Mouse (Mus musculus): ENCODE results near the gene Ovol3. TPM values are rescaled to one million over a fixed set of nuclear protein-coding genes. Genes with fewer than 3 reads are reported as not detected.

The Ovol3 gene
- polyA plus RNA-seq, 1 experiment from 2014 or later: not detected

Other genes starting within 250 kb of the Ovol3 start
- gene Zfp14, start 184.3 kb downstream of the Ovol3 start, polyA plus RNA-seq (2014; fragmentation: Nextera tagmentation; extraction: Ambion mirVana): 6.1 and 6.2 TPM in 2 replicates
- gene Zfp82, start 162.8 kb downstream of the Ovol3 start, polyA plus RNA-seq (2014; fragmentation: Nextera tagmentation; extraction: Ambion mirVana): 7.4 and 8.8 TPM in 2 replicates
- gene Gm26920, start 145.3 kb downstream of the Ovol3 start, polyA plus RNA-seq (2014; fragmentation: Nextera tagmentation; extraction: Ambion mirVana): 1.2 and 2.4 TPM in 2 replicates
- gene Zfp566, start 145.2 kb downstream of the Ovol3 start, polyA plus RNA-seq (2014; fragmentation: Nextera tagmentation; extraction: Ambion mirVana): 14.8 and 15.7 TPM in 2 replicates
- gene Zfp260, start 140.9 kb downstream of the Ovol3 start, polyA plus RNA-seq (2014; fragmentation: Nextera tagmentation; extraction: Ambion mirVana): 138 and 139 TPM in 2 replicates
- 4.4 and 5.8 TPM in 2 replicates for gene Zfp382, start 113.8 kb downstream of the Ovol3 start, polyA plus RNA-seq (2014; fragmentation: Nextera tagmentation; extraction: Ambion mirVana)
- 16.6 and 18.1 TPM in 2 replicates for gene Zfp146, start 66.0 kb downstream of the Ovol3 start, polyA plus RNA-seq (2014; fragmentation: Nextera tagmentation; extraction: Ambion mirVana)
- gene Cox7a1, start 51.6 kb downstream of the Ovol3 start, polyA plus RNA-seq (2014; fragmentation: Nextera tagmentation; extraction: Ambion mirVana): 3.5 and 4.1 TPM in 2 replicates
- gene Capns1, start 36.9 kb downstream of the Ovol3 start, polyA plus RNA-seq (2014; fragmentation: Nextera tagmentation; extraction: Ambion mirVana): 39.0 and 43.9 TPM in 2 replicates
- gene Polr2i, start 3.8 kb downstream of the Ovol3 start, polyA plus RNA-seq (2014; fragmentation: Nextera tagmentation; extraction: Ambion mirVana): 149 and 163 TPM in 2 replicates
- gene Tbcb, start 3.5 kb downstream of the Ovol3 start, polyA plus RNA-seq (2014; fragmentation: Nextera tagmentation; extraction: Ambion mirVana): 255 and 260 TPM in 2 replicates
- gene Thap8, start 44.4 kb upstream of the Ovol3 start, polyA plus RNA-seq (2014; fragmentation: Nextera tagmentation; extraction: Ambion mirVana): 0.19 and 0.28 TPM in 2 replicates
- gene Wdr62, start 44.7 kb upstream of the Ovol3 start, polyA plus RNA-seq (2014; fragmentation: Nextera tagmentation; extraction: Ambion mirVana): 11.3 and 11.5 TPM in 2 replicates
- gene Clip3, start 56.0 kb upstream of the Ovol3 start, polyA plus RNA-seq (2014; fragmentation: Nextera tagmentation; extraction: Ambion mirVana): 66.6 and 92.0 TPM in 2 replicates
- 84.3 and 86.0 TPM in 2 replicates for gene Alkbh6, start 73.0 kb upstream of the Ovol3 start, polyA plus RNA-seq (2014; fragmentation: Nextera tagmentation; extraction: Ambion mirVana)
- gene Syne4, start 79.1 kb upstream of the Ovol3 start, polyA plus RNA-seq (2014; fragmentation: Nextera tagmentation; extraction: Ambion mirVana): 8.2 and 8.4 TPM in 2 replicates
- gene E130208F15Rik, start 86.0 kb upstream of the Ovol3 start, polyA plus RNA-seq (2014; fragmentation: Nextera tagmentation; extraction: Ambion mirVana): 0.52 TPM in 1 of 2 replicates, not detected in the other
- 23.1 and 24.5 TPM in 2 replicates for gene Sdhaf1, start 88.2 kb upstream of the Ovol3 start, polyA plus RNA-seq (2014; fragmentation: Nextera tagmentation; extraction: Ambion mirVana)
- gene Lrfn3, start 127.0 kb upstream of the Ovol3 start, polyA plus RNA-seq (2014; fragmentation: Nextera tagmentation; extraction: Ambion mirVana): 5.3 and 5.9 TPM in 2 replicates
- gene Tyrobp, start 178.0 kb upstream of the Ovol3 start, polyA plus RNA-seq (2014; fragmentation: Nextera tagmentation; extraction: Ambion mirVana): 16.6 and 19.7 TPM in 2 replicates
- gene Hcst, start 184.1 kb upstream of the Ovol3 start, polyA plus RNA-seq (2014; fragmentation: Nextera tagmentation; extraction: Ambion mirVana): 0.43 and 0.45 TPM in 2 replicates
- 0.63 and 1.2 TPM in 2 replicates for gene Nfkbid, start 186.0 kb upstream of the Ovol3 start, polyA plus RNA-seq (2014; fragmentation: Nextera tagmentation; extraction: Ambion mirVana)
- 128 and 134 TPM in 2 replicates for gene Aplp1, start 209.8 kb upstream of the Ovol3 start, polyA plus RNA-seq (2014; fragmentation: Nextera tagmentation; extraction: Ambion mirVana)
- 0.58 and 0.61 TPM in 2 replicates for gene Kirrel2, start 222.0 kb upstream of the Ovol3 start, polyA plus RNA-seq (2014; fragmentation: Nextera tagmentation; extraction: Ambion mirVana)
- gene Nphs1, start 222.6 kb upstream of the Ovol3 start, polyA plus RNA-seq (2014; fragmentation: Nextera tagmentation; extraction: Ambion mirVana): not detected in 2 replicates

All from midbrain, embryonic 11.5 days (tissue).